Mouse (Mus musculus) macrophage (primary cell): ENCODE measurements at regions not wholly inside any gene's neighbourhood (a gene's known extent, or its start where the extent isn't known, plus 50 kb on each side); places are given as distances from the start of the nearest gene placed in this dataset.

Experiments used
- H3K27ac ChIP-seq: fragments of 350-480 bp; formaldehyde crosslinking; 2 replicates; pipeline ENCODE4 v1.9.0; 2021
- H3K36me3 ChIP-seq: fragments of 350-480 bp; formaldehyde crosslinking; 2 replicates; pipeline ENCODE4 v1.9.0; 2021; ENCODE audit errors: inconsistent target
- H3K4me3 ChIP-seq: fragments of 350-480 bp; formaldehyde crosslinking; 2 replicates; pipeline ENCODE4 v1.9.0; 2021; ENCODE audit errors: inconsistent target
- H3K79me2 ChIP-seq: fragments of 350-480 bp; formaldehyde crosslinking; 2 replicates; pipeline ENCODE4 v1.9.0; 2021; ENCODE audit errors: inconsistent target
- WGBS: methylation state at CpG from one replicate; pipeline ENCODE4 v1.1.7; 2026; ENCODE audit warnings: inconsistent platforms; ENCODE audit not compliant: missing documents; 5-methylcytosine and 5-hydroxymethylcytosine counted together

- no peak overlapping the region for H3K27ac ChIP-seq
- WGBS, result 87% methylated on average over 8 of the region's 13 CpGs
- no peaks in the 10 kb centered on the region for H3K79me2 ChIP-seq
- H3K36me3 ChIP-seq, result no peaks in the 10 kb centered on the region
- H3K4me3 ChIP-seq, result no peak overlapping the region
Observed at GRCm38 (mm10) chr7:111283411-111283955, 200.7 kb upstream of the Eif4g2 start.

- H3K36me3 ChIP-seq, result no peaks in the 10 kb centered on the region
- H3K79me2 ChIP-seq, result no peaks in the 10 kb centered on the region
- 80% methylated on average over 8 of the region's 8 CpGs for WGBS
- H3K27ac ChIP-seq, result no peak overlapping the region
- H3K4me3 ChIP-seq, result no peak overlapping the region
Observed at GRCm38 (mm10) chr7:111282314-111282713, 199.5 kb upstream of the Eif4g2 start.

GRCm38 (mm10) chr7:111277703-111278102 is 194.9 kb upstream of the Eif4g2 start:
- Histone ChIP-seq H3K4me3 (no peak overlapping the region), H3K79me2 (no peaks in the 10 kb centered on the region), H3K27ac (no peak overlapping the region), H3K36me3 (no peaks in the 10 kb centered on the region)
- 11% methylated on average over 3 of the region's 3 CpGs for WGBS

GRCm38 (mm10) chr7:111273839-111274238 is 191.0 kb upstream of the Eif4g2 start:
- no peaks in the 10 kb centered on the region for H3K36me3 ChIP-seq
- WGBS, result 96% methylated on average over 5 of the region's 5 CpGs
- no peaks in the 10 kb centered on the region for H3K79me2 ChIP-seq
- H3K27ac ChIP-seq, result no peak overlapping the region
- H3K4me3 ChIP-seq, result no peak overlapping the region

- WGBS, result 95% methylated on average over 4 of the region's 4 CpGs
- H3K4me3 ChIP-seq, result no peak overlapping the region
- H3K36me3 ChIP-seq, result no peaks in the 10 kb centered on the region
- H3K27ac ChIP-seq, result no peak overlapping the region
- no peaks in the 10 kb centered on the region for H3K79me2 ChIP-seq
Observed at GRCm38 (mm10) chr7:111270874-111271273, 188.0 kb upstream of the Eif4g2 start.

- Histone ChIP-seq H3K36me3 (no peaks in the 10 kb centered on the region), H3K79me2 (no peaks in the 10 kb centered on the region), H3K27ac (no peak overlapping the region), H3K4me3 (no peak overlapping the region)
- WGBS, result 65% methylated on average over 2 of the region's 2 CpGs
Observed at GRCm38 (mm10) chr7:111268197-111268596, 185.4 kb upstream of the Eif4g2 start.

GRCm38 (mm10) chr7:111263302-111263701 is 180.5 kb upstream of the Eif4g2 start:
- no peaks in the 10 kb centered on the region for H3K79me2 ChIP-seq
- H3K27ac ChIP-seq, result no peak overlapping the region
- WGBS, result 92% methylated on average over 1 of the region's 1 CpGs
- no peaks in the 10 kb centered on the region for H3K36me3 ChIP-seq
- H3K4me3 ChIP-seq, result no peak overlapping the region

GRCm38 (mm10) chr7:111259630-111260574 is 177.1 kb upstream of the Eif4g2 start:
- no peak overlapping the region for H3K27ac ChIP-seq
- WGBS, result 86% methylated on average over 11 of the region's 11 CpGs
- H3K79me2 ChIP-seq, result no peaks in the 10 kb centered on the region
- no peak overlapping the region for H3K4me3 ChIP-seq
- no peaks in the 10 kb centered on the region for H3K36me3 ChIP-seq

GRCm38 (mm10) chr7:111257842-111258241 is 175.0 kb upstream of the Eif4g2 start:
- H3K4me3 ChIP-seq, result no peak overlapping the region
- 83% methylated on average over 2 of the region's 2 CpGs for WGBS

GRCm38 (mm10) chr7:111256199-111256598 is 173.4 kb upstream of the Eif4g2 start:
- Histone ChIP-seq H3K4me3 (no peak overlapping the region), H3K79me2 (no peaks in the 10 kb centered on the region), H3K27ac (no peak overlapping the region), H3K36me3 (no peaks in the 10 kb centered on the region)
- WGBS, result 85% methylated on average over 2 of the region's 2 CpGs

More at GRCm38 (mm10) chr7:111257842-111258241, 175.0 kb upstream of the Eif4g2 start:
- H3K79me2 ChIP-seq, result no peaks in the 10 kb centered on the region
- no peaks in the 10 kb centered on the region for H3K36me3 ChIP-seq
- H3K27ac ChIP-seq, result no peak overlapping the region

GRCm38 (mm10) chr7:111249606-111250005 is 166.8 kb upstream of the Eif4g2 start:
- no peaks in the 10 kb centered on the region for H3K36me3 ChIP-seq
- no peak overlapping the region for H3K4me3 ChIP-seq
- 33% methylated on average over 5 of the region's 5 CpGs for WGBS
- no peak overlapping the region for H3K27ac ChIP-seq
- H3K79me2 ChIP-seq, result no peaks in the 10 kb centered on the region

GRCm38 (mm10) chr7:111245488-111245887 is 162.7 kb upstream of the Eif4g2 start:
- 94% methylated on average over 8 of the region's 8 CpGs for whole genome bisulfite sequencing
- Histone ChIP-seq H3K36me3 (no peaks in the 10 kb centered on the region), H3K27ac (no peak overlapping the region), H3K79me2 (no peaks in the 10 kb centered on the region), H3K4me3 (no peak overlapping the region)

GRCm38 (mm10) chr7:111245067-111245466 is 162.2 kb upstream of the Eif4g2 start:
- Histone ChIP-seq H3K4me3 (no peak overlapping the region), H3K36me3 (no peaks in the 10 kb centered on the region), H3K79me2 (no peaks in the 10 kb centered on the region), H3K27ac (no peak overlapping the region)
- WGBS, result 82% methylated on average over 6 of the region's 6 CpGs

- 90% methylated on average over 1 of the region's 1 CpGs for WGBS
- Histone ChIP-seq H3K36me3 (no peaks in the 10 kb centered on the region), H3K4me3 (no peak overlapping the region), H3K79me2 (no peaks in the 10 kb centered on the region), H3K27ac (no peak overlapping the region)
Observed at GRCm38 (mm10) chr7:111243831-111244230, 161.0 kb upstream of the Eif4g2 start.

- Histone ChIP-seq H3K36me3 (no peaks in the 10 kb centered on the region), H3K4me3 (no peak overlapping the region), H3K79me2 (no peaks in the 10 kb centered on the region), H3K27ac (no peak overlapping the region)
- WGBS, result 95% methylated on average over 10 of the region's 10 CpGs
Observed at GRCm38 (mm10) chr7:111242646-111243045, 159.8 kb upstream of the Eif4g2 start.
